Mouse (Mus musculus) intestine, embryonic 15.5 days (tissue): ENCODE data around the gene Lhfp. TPM values are rescaled to one million over a fixed set of nuclear protein-coding genes. Genes with fewer than 3 reads are reported as not detected.

Source experiments
- ATAC-seq: fragments of 200-750 bp; cut with Nextera tagmentation; 2 replicates; pipeline ENCODE4 v1.8.0; 2017; ENCODE audit warnings: moderate TSS enrichment, moderate library complexity
- H3K27ac ChIP-seq: fragments of 300-500 bp; sonication (generic); 2 replicates; pipeline ENCODE4 v1.5.1; 2015; ENCODE audit warnings: mild to moderate bottlenecking, inconsistent platforms
- H3K27me3 ChIP-seq: fragments of 300-500 bp; sonication (generic); replicated peaks from 2 replicates; pipeline ENCODE4 v1.6.1; 2015; ENCODE audit warnings: inconsistent platforms
- H3K36me3 ChIP-seq: fragments of 300-500 bp; sonication (generic); 2 replicates; pipeline ENCODE4 v1.6.1; 2015; ENCODE audit warnings: inconsistent platforms
- H3K4me1 ChIP-seq: fragments of 300-500 bp; sonication (generic); replicated peaks from 2 replicates; pipeline ENCODE4 v1.6.1; 2015; ENCODE audit warnings: inconsistent platforms
- H3K4me2 ChIP-seq: fragments of 300-500 bp; sonication (generic); replicated peaks from 2 replicates; pipeline ENCODE4 v1.6.1; 2015; ENCODE audit warnings: mild to moderate bottlenecking, inconsistent platforms
- H3K4me3 ChIP-seq: fragments of 300-500 bp; sonication (generic); replicated peaks from 2 replicates; pipeline ENCODE4 v1.5.1; 2015; ENCODE audit warnings: inconsistent platforms
- H3K9ac ChIP-seq: fragments of 300-500 bp; sonication (generic); 2 replicates; pipeline ENCODE4 v1.6.1; 2015; ENCODE audit warnings: inconsistent platforms
- H3K9me3 ChIP-seq: fragments of 300-500 bp; sonication (generic); 2 replicates; pipeline ENCODE4 v1.6.1; 2016; ENCODE audit warnings: inconsistent platforms
- WGBS: fragments of 180-500 bp; shearing (Covaris S2); methylation state at CpG from one replicate; pipeline ENCODE4 v1.1.7; 2015; 5-methylcytosine and 5-hydroxymethylcytosine counted together
- polyA plus RNA-seq: library from polyadenylated mRNA; unstranded; fragments of >200 nt; fragmentation: Nextera tagmentation; extraction: Ambion mirVana; gene quantifications from 2 replicates; pipeline ENCODE4 v1.2.1, GENCODE M21; 2015

Gene Lhfp
- polyA plus RNA-seq, 1 experiment from 2014 or later, result 41.0 TPM

GRCm38 (mm10) chr3:53210691-53211526 is 169.6 kb downstream of the Lhfp start:
- Histone ChIP-seq H3K27me3 (no peaks in the 10 kb centered on the region), H3K27ac (no peak overlapping the region), H3K9ac (no peak overlapping the region), H3K4me3 (no peak overlapping the region), H3K4me1 (no peaks in the 10 kb centered on the region; the same call in 1 of the 2 replicates), H3K4me2 (no peak overlapping the region), H3K9me3 (no peaks in the 10 kb centered on the region), H3K36me3 (no peaks in the 10 kb centered on the region)
- ATAC-seq, result no peak
- 68% methylated on average over 10 of the region's 10 CpGs for WGBS

GRCm38 (mm10) chr3:53212599-53212998 is 171.3 kb downstream of the Lhfp start:
- ATAC-seq, result no peak
- Histone ChIP-seq H3K27me3 (no peaks in the 10 kb centered on the region), H3K4me1 (no peaks in the 10 kb centered on the region; the same call in 1 of the 2 replicates), H3K9ac (no peak overlapping the region), H3K9me3 (no peaks in the 10 kb centered on the region), H3K4me2 (no peak overlapping the region), H3K4me3 (no peak overlapping the region), H3K27ac (no peak overlapping the region), H3K36me3 (no peaks in the 10 kb centered on the region)
- 89% methylated on average over 2 of the region's 2 CpGs for WGBS

GRCm38 (mm10) chr3:53213346-53213745 is 172.0 kb downstream of the Lhfp start:
- Histone ChIP-seq H3K4me3 (no peak overlapping the region), H3K4me2 (no peak overlapping the region), H3K27ac (no peak overlapping the region), H3K9ac (no peak overlapping the region), H3K36me3 (no peaks in the 10 kb centered on the region), H3K4me1 (no peaks in the 10 kb centered on the region; the same call in 1 of the 2 replicates), H3K9me3 (no peaks in the 10 kb centered on the region), H3K27me3 (no peaks in the 10 kb centered on the region)
- ATAC-seq, result no peak
- 82% methylated on average over 3 of the region's 3 CpGs for WGBS

- H3K27ac ChIP-seq, result no peak overlapping the region
- WGBS, result 61% methylated on average over 7 of the region's 7 CpGs
- ATAC-seq, result no peak
- H3K4me1 ChIP-seq, result no peaks in the 10 kb centered on the region; the same call in 1 of the 2 replicates
- H3K9ac ChIP-seq, result no peak overlapping the region
- no peak overlapping the region for H3K4me2 ChIP-seq
- no peaks in the 10 kb centered on the region for H3K36me3 ChIP-seq
- no peaks in the 10 kb centered on the region for H3K9me3 ChIP-seq
- H3K4me3 ChIP-seq, result no peak overlapping the region
- no peaks in the 10 kb centered on the region for H3K27me3 ChIP-seq
Observed at GRCm38 (mm10) chr3:53213746-53214271, 172.5 kb downstream of the Lhfp start.

- no peaks in the 10 kb centered on the region for H3K36me3 ChIP-seq
- no peaks in the 10 kb centered on the region for H3K9me3 ChIP-seq
- H3K27me3 ChIP-seq, result no peaks in the 10 kb centered on the region
- no peak overlapping the region for H3K27ac ChIP-seq
- no peak for ATAC-seq
- 89% methylated on average over 4 of the region's 4 CpGs for WGBS
- no peaks in the 10 kb centered on the region; the same call in 1 of the 2 replicates for H3K4me1 ChIP-seq
- H3K9ac ChIP-seq, result no peak overlapping the region
- H3K4me3 ChIP-seq, result no peak overlapping the region
- no peak overlapping the region for H3K4me2 ChIP-seq
Observed at GRCm38 (mm10) chr3:53214386-53214785, 173.1 kb downstream of the Lhfp start.

- Histone ChIP-seq H3K9ac (no peak overlapping the region), H3K4me2 (no peak overlapping the region), H3K4me1 (no peaks in the 10 kb centered on the region), H3K27me3 (no peaks in the 10 kb centered on the region), H3K36me3 (no peaks in the 10 kb centered on the region), H3K4me3 (no peak overlapping the region), H3K9me3 (no peaks in the 10 kb centered on the region), H3K27ac (no peak overlapping the region)
- 45% methylated on average over 5 of the region's 5 CpGs for WGBS
- ATAC-seq, result no peak
Observed at GRCm38 (mm10) chr3:53217697-53218096, 176.4 kb downstream of the Lhfp start.

- Histone ChIP-seq H3K4me2 (no peak overlapping the region), H3K4me1 (no peaks in the 10 kb centered on the region), H3K9me3 (no peaks in the 10 kb centered on the region), H3K9ac (no peak overlapping the region), H3K36me3 (no peaks in the 10 kb centered on the region), H3K27ac (no peak overlapping the region), H3K27me3 (no peaks in the 10 kb centered on the region), H3K4me3 (no peak overlapping the region)
- no peak for ATAC-seq
- 54% methylated on average over 5 of the region's 5 CpGs for WGBS
Observed at GRCm38 (mm10) chr3:53221531-53222272, 180.4 kb downstream of the Lhfp start.

GRCm38 (mm10) chr3:53224141-53224540 is 182.8 kb downstream of the Lhfp start:
- 82% methylated on average over 5 of the region's 5 CpGs for whole genome bisulfite sequencing
- ATAC-seq, result no peak
- Histone ChIP-seq H3K9me3 (no peaks in the 10 kb centered on the region), H3K9ac (no peak overlapping the region), H3K4me2 (no peak overlapping the region), H3K4me3 (no peak overlapping the region), H3K4me1 (no peaks in the 10 kb centered on the region), H3K27ac (no peak overlapping the region), H3K27me3 (no peaks in the 10 kb centered on the region), H3K36me3 (no peaks in the 10 kb centered on the region)

GRCm38 (mm10) chr3:53225774-53226173 is 184.4 kb downstream of the Lhfp start:
- no peak for ATAC-seq
- Histone ChIP-seq H3K36me3 (no peaks in the 10 kb centered on the region), H3K4me3 (no peak overlapping the region), H3K27ac (no peak overlapping the region), H3K27me3 (no peaks in the 10 kb centered on the region), H3K4me2 (no peak overlapping the region), H3K4me1 (0 out of 2 replicates have a peak, but pooled peaks cover 3% of the 10 kb centered on the region), H3K9ac (no peak overlapping the region), H3K9me3 (no peaks in the 10 kb centered on the region)
- 32% methylated on average over 6 of the region's 6 CpGs for WGBS

DNA sequence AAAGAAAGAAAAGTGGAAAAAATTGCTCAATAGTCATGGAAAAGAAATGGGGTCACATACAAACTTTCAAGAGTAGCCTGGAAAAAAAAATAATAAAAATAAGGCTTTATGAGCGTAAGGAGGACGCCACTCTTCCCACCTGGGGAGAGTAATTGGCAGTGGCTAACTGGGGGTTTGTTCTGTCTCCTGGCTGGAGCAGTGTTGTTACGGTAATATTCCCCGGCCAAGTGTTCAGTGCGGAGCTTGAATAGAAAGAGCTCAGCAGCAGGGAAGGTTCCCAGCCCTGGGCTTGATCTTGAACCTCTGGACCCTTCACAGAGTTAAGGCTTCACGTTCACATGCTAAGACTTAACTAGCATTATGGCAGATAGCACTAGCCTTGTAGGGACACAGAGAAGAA is 184.9 kb downstream of the Lhfp start:
- WGBS, result 84% methylated on average over 6 of the region's 6 CpGs
- Histone ChIP-seq H3K4me1 (0 out of 2 replicates have a peak, but pooled peaks cover 3% of the 10 kb centered on the region), H3K27me3 (no peaks in the 10 kb centered on the region), H3K9me3 (no peaks in the 10 kb centered on the region), H3K27ac (no peak overlapping the region), H3K4me2 (no peak overlapping the region), H3K9ac (no peak overlapping the region), H3K4me3 (no peak overlapping the region), H3K36me3 (no peaks in the 10 kb centered on the region)
- ATAC-seq, result no peak

DNA sequence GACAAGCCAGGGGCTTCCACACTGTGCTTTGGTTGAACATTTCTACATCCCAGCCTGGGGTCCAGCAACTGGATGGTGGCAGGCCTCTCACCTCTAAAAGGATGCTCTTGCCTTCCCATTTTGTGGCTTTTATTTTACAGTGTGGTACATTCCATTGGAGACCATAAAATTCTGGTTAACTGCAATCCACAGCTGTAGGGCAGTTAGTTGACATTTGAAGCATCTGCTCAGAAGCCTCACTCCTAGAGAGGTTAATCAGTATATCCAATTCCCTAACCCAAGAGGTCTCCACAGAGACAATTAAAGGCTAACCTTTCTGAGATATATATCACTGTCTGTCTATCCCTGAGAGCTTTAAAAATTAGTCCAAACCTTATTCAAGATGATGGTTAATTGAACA is 186.5 kb downstream of the Lhfp start:
- Histone ChIP-seq H3K27ac (no peak overlapping the region), H3K4me1 (0 out of 2 replicates have a peak, but pooled peaks cover 3% of the 10 kb centered on the region), H3K4me3 (no peak overlapping the region), H3K27me3 (no peaks in the 10 kb centered on the region), H3K36me3 (no peaks in the 10 kb centered on the region), H3K9ac (no peak overlapping the region), H3K4me2 (no peak overlapping the region), H3K9me3 (no peaks in the 10 kb centered on the region)
- no peak for ATAC-seq

GRCm38 (mm10) chr3:53230562-53230961 is 189.2 kb downstream of the Lhfp start:
- Histone ChIP-seq H3K4me2 (no peak overlapping the region), H3K27me3 (no peaks in the 10 kb centered on the region), H3K4me3 (no peak overlapping the region), H3K9ac (no peak overlapping the region), H3K9me3 (no peaks in the 10 kb centered on the region), H3K4me1 (0 out of 2 replicates have a peak, but pooled peaks cover 3% of the 10 kb centered on the region), H3K36me3 (no peaks in the 10 kb centered on the region), H3K27ac (no peak overlapping the region)
- 59% methylated on average over 3 of the region's 3 CpGs for WGBS
- ATAC-seq, result no peak
